7 mouse cellular contexts compared by ENCODE assay signal in genomic region chr2:32154998-32155541, GRCm38 (mm10). TPM values are rescaled to one million over a fixed set of nuclear protein-coding genes. Genes with fewer than 3 reads are reported as not detected.
DNase-seq lines count a peak whose midpoint lies in the region; ATAC-seq and TF ChIP-seq lines count a peak whose summit lies in the region.

No protein-coding gene starts in this region.

- H3K9ac ChIP-seq in embryonic facial prominence, embryonic 14.5 days (ENCODE audit: low read depth, low read length) = 0 out of 2 replicates have a peak overlapping the region, but pooled peaks have one; percentile 48
- H3K9ac ChIP-seq in intestine, embryonic 16.5 days (ENCODE audit: low read depth, low read length) = 0 out of 2 replicates have a peak overlapping the region, but pooled peaks have one; percentile 98
- H3K9ac ChIP-seq in neural tube, embryonic 13.5 days = peak overlapping the region; percentile 100; the same call in 1 of the 2 replicates

- peak overlapping the region; percentile 96; the same call in 1 of the 2 replicates for H3K4me2 ChIP-seq in embryonic facial prominence, embryonic 14.5 days (ENCODE audit: low read depth, low read length)
- H3K4me2 ChIP-seq in intestine, embryonic 16.5 days (ENCODE audit: low read depth, low read length) = peak overlapping the region; percentile 90
- peak overlapping the region; percentile 100 for H3K4me2 ChIP-seq in neural tube, embryonic 13.5 days

- no peak; the same call in 1 of the 2 replicates for TF ChIP-seq CTCF in left cerebral cortex, adult 2 months (IDR thresholded peaks at IDR 0.05)

- DNase-seq in left cerebral cortex, adult 2 months (ENCODE audit: extremely low spot score in 1 of 2, low spot score in 2 of 2) = no peak
- DNase-seq in left cerebral cortex, postnatal 4 days = no peak
- DNase-seq in embryonic facial prominence, embryonic 14.5 days (ENCODE audit: low spot score) = no peak
- DNase-seq in testis, postnatal 14 days (ENCODE audit: low spot score) = no peak

- no peaks in the 10 kb centered on the region for H3K9me3 ChIP-seq in embryonic facial prominence, embryonic 14.5 days (ENCODE audit: control insufficient read depth, low read length)
- H3K9me3 ChIP-seq in intestine, embryonic 16.5 days (ENCODE audit: control insufficient read depth, low read length) = no peaks in the 10 kb centered on the region
- no peaks in the 10 kb centered on the region for H3K9me3 ChIP-seq in neural tube, embryonic 13.5 days

- no peak overlapping the region for H3K4me3 ChIP-seq in left cerebral cortex, adult 2 months
- no peak overlapping the region for H3K4me3 ChIP-seq in embryonic facial prominence, embryonic 14.5 days (ENCODE audit: low read depth, low read length)
- H3K4me3 ChIP-seq in intestine, embryonic 16.5 days (ENCODE audit: low read length) = no peak overlapping the region
- H3K4me3 ChIP-seq in neural tube, embryonic 13.5 days = peak overlapping the region; percentile 93

- H3K36me3 ChIP-seq in embryonic facial prominence, embryonic 14.5 days (ENCODE audit: control insufficient read depth, insufficient read depth, low read length) = 0 out of 2 replicates have a peak, but pooled peaks cover 1% of the 10 kb centered on the region
- H3K36me3 ChIP-seq in intestine, embryonic 16.5 days (ENCODE audit: control insufficient read depth, insufficient read depth, low read length) = no peaks in the 10 kb centered on the region
- no peaks in the 10 kb centered on the region for H3K36me3 ChIP-seq in neural tube, embryonic 13.5 days

- peaks cover 62% of the 10 kb centered on the region for H3K4me1 ChIP-seq in embryonic facial prominence, embryonic 14.5 days (ENCODE audit: control insufficient read depth, insufficient read depth, low read length)
- peaks cover 71% of the 10 kb centered on the region for H3K4me1 ChIP-seq in intestine, embryonic 16.5 days (ENCODE audit: control insufficient read depth, insufficient read depth, low read length)
- H3K4me1 ChIP-seq in neural tube, embryonic 13.5 days (replicated peaks) = peaks cover 87% of the 10 kb centered on the region

- intact Hi-C loops in left cerebral cortex, adult 2 months (cut with DNase I) = no loop called here
- intact Hi-C loops in left cerebral cortex, postnatal 4 days (cut with DNase I) = loop anchor here (10.0 kb wide), 1 partner anchor 50 kb away; no protein-coding TSS in a partner anchor

- no peak for ATAC-seq in embryonic facial prominence, embryonic 14.5 days (ENCODE audit: low read depth)
- no peak for ATAC-seq in intestine, embryonic 16.5 days
- ATAC-seq in neural tube, embryonic 13.5 days (ENCODE audit: low read depth) = no peak
- no peak for ATAC-seq in erythroid progenitor cell, adult 5-6 weeks (replicated peaks; ENCODE audit: low FRiP score, poor library complexity, severe bottlenecking)

- 44% methylated on average over 7 of the region's 7 CpGs for WGBS in embryonic facial prominence, embryonic 14.5 days
- WGBS in intestine, embryonic 16.5 days = 47% methylated on average over 7 of the region's 7 CpGs
- 44% methylated on average over 7 of the region's 7 CpGs for WGBS in neural tube, embryonic 13.5 days

- peak overlapping the region; percentile 29; the same call in 1 of the 2 replicates for H3K27ac ChIP-seq in left cerebral cortex, adult 2 months
- peak overlapping the region; percentile 99; the same call in 1 of the 2 replicates for H3K27ac ChIP-seq in embryonic facial prominence, embryonic 14.5 days (replicated peaks; ENCODE audit: low read depth, low read length)
- no peak overlapping the region; the same call in 1 of the 2 replicates for H3K27ac ChIP-seq in intestine, embryonic 16.5 days (ENCODE audit: low read length)
- H3K27ac ChIP-seq in neural tube, embryonic 13.5 days (replicated peaks) = peak overlapping the region; percentile 80

- H3K27me3 ChIP-seq in embryonic facial prominence, embryonic 14.5 days (replicated peaks; ENCODE audit: control insufficient read depth, insufficient read depth, low read length) = no peaks in the 10 kb centered on the region
- H3K27me3 ChIP-seq in intestine, embryonic 16.5 days (replicated peaks; ENCODE audit: control insufficient read depth, insufficient read depth, low read length) = no peaks in the 10 kb centered on the region
- no peaks in the 10 kb centered on the region for H3K27me3 ChIP-seq in neural tube, embryonic 13.5 days

RNA-seq across cellular contexts. Expression of gene Prrc2b, which starts 4.2 kb away (rescaled TPM):
- total RNA-seq in left cerebral cortex, adult 2 months (2021) = 100 to 1,000 TPM; 268 to 280 TPM
- 100 to 1,000 TPM; 327 to 335 TPM for total RNA-seq in left cerebral cortex, postnatal 4 days (2021)
- polyA plus RNA-seq in embryonic facial prominence, embryonic 14.5 days (2014; fragmentation: Nextera tagmentation; extraction: Ambion mirVana) = 63.0 and 66.0 TPM in 2 replicates
- polyA plus RNA-seq in intestine, embryonic 16.5 days (2015; fragmentation: Nextera tagmentation; extraction: Ambion mirVana) = 14.4 and 16.2 TPM in 2 replicates
- 61.6 and 69.8 TPM in 2 replicates for polyA plus RNA-seq in neural tube, embryonic 13.5 days (2015; fragmentation: Nextera tagmentation; extraction: Ambion mirVana)
- 19.1 and 26.4 TPM in 2 replicates for total RNA-seq in erythroid progenitor cell, adult 5-6 weeks (2015; ENCODE audit: low replicate concordance)
- 11.1 and 25.3 TPM in 2 replicates for total RNA-seq in erythroid progenitor cell, adult 5-6 weeks (2017; ENCODE audit: low replicate concordance)

RNA-seq across cellular contexts. Expression of gene Plpp7, which starts 59.7 kb away (rescaled TPM):
- 10 to 100 TPM; 26.8 to 29.3 TPM for total RNA-seq in left cerebral cortex, adult 2 months (2021)
- total RNA-seq in left cerebral cortex, postnatal 4 days (2021) = 10 to 100 TPM; 18.1 to 18.3 TPM
- 11.7 and 13.0 TPM in 2 replicates for polyA plus RNA-seq in embryonic facial prominence, embryonic 14.5 days (2014; fragmentation: Nextera tagmentation; extraction: Ambion mirVana)
- 4.0 and 5.0 TPM in 2 replicates for polyA plus RNA-seq in intestine, embryonic 16.5 days (2015; fragmentation: Nextera tagmentation; extraction: Ambion mirVana)
- polyA plus RNA-seq in neural tube, embryonic 13.5 days (2015; fragmentation: Nextera tagmentation; extraction: Ambion mirVana) = 22.6 and 24.1 TPM in 2 replicates
- not detected in 2 replicates for total RNA-seq in erythroid progenitor cell, adult 5-6 weeks (2015; ENCODE audit: low replicate concordance)
- total RNA-seq in erythroid progenitor cell, adult 5-6 weeks (2017; ENCODE audit: low replicate concordance) = 0.26 TPM in 1 of 2 replicates, not detected in the other

Comparison
In these comparisons a context has a peak if more than half of its experiments do, and no peak if none do; other contexts are left out.
1. H3K9ac ChIP-seq: peak in every context shown above with its lines; median percentile 100 in neural tube, embryonic 13.5 days; 98 in intestine, embryonic 16.5 days; 48 in embryonic facial prominence, embryonic 14.5 days.
2. RNA of gene Prrc2b, which starts 4.2 kb away (total RNA-seq): 327 to 335 TPM in left cerebral cortex, postnatal 4 days and 268 to 280 TPM in left cerebral cortex, adult 2 months; 11.1 to 26.4 TPM in erythroid progenitor cell, adult 5-6 weeks; every median in the first group is over 4 times any median in the second.
3. RNA of gene Plpp7, which starts 59.7 kb away (total RNA-seq): 26.8 to 29.3 TPM in left cerebral cortex, adult 2 months and 18.1 to 18.3 TPM in left cerebral cortex, postnatal 4 days; 0.26 TPM in erythroid progenitor cell, adult 5-6 weeks; every median in the first group is over 10 times any median in the second.
4. Peak in every context shown above with its lines, with median percentiles within 50 percentile points of each other: H3K4me2 ChIP-seq.